Mouse (Mus musculus) hindbrain, embryonic 16.5 days (tissue): Measurements from ENCODE around the gene Calm3. TPM values are rescaled to one million over a fixed set of nuclear protein-coding genes. Genes with fewer than 3 reads are reported as not detected.

Experiments used
- ATAC-seq: fragments of 200-750 bp; cut with Nextera tagmentation; 2 replicates; pipeline ENCODE4 v1.8.0; 2017; ENCODE audit warnings: moderate TSS enrichment, moderate library complexity
- H3K27ac ChIP-seq: fragments of 300-500 bp; sonication (generic); 2 replicates; pipeline ENCODE4 v1.5.1; 2014; ENCODE audit warnings: low read depth, mild to moderate bottlenecking, control low read depth, low read length, moderate library complexity
- H3K27me3 ChIP-seq: fragments of 300-500 bp; sonication (generic); replicated peaks from 2 replicates; pipeline ENCODE4 v1.6.1; 2014; ENCODE audit warnings: low read length; ENCODE audit not compliant: control insufficient read depth, insufficient read depth
- H3K36me3 ChIP-seq: fragments of 300-500 bp; sonication (generic); 2 replicates; pipeline ENCODE4 v1.6.1; 2014; ENCODE audit warnings: mild to moderate bottlenecking, low read length, moderate library complexity, mixed read lengths; ENCODE audit not compliant: control insufficient read depth, insufficient read depth
- H3K4me1 ChIP-seq: fragments of 300-500 bp; sonication (generic); 2 replicates; pipeline ENCODE4 v1.6.1; 2014; ENCODE audit warnings: low read depth, low read length; ENCODE audit not compliant: control insufficient read depth, insufficient read depth
- H3K4me2 ChIP-seq: fragments of 300-500 bp; sonication (generic); 2 replicates; pipeline ENCODE4 v1.6.1; 2014; ENCODE audit warnings: mild to moderate bottlenecking, low read length, control low read depth, moderate library complexity
- H3K4me3 ChIP-seq: fragments of 300-500 bp; sonication (generic); 2 replicates; pipeline ENCODE4 v1.5.1; 2014; ENCODE audit warnings: mild to moderate bottlenecking, low read length, control low read depth, moderate library complexity
- H3K9ac ChIP-seq: fragments of 300-500 bp; sonication (generic); 2 replicates; pipeline ENCODE4 v1.6.1; 2014; ENCODE audit warnings: low read depth, mild to moderate bottlenecking, control low read depth, low read length, moderate library complexity
- H3K9me3 ChIP-seq: fragments of 300-500 bp; sonication (generic); 2 replicates; pipeline ENCODE4 v1.6.1; 2014; ENCODE audit warnings: mild to moderate bottlenecking, low read length, moderate library complexity; ENCODE audit not compliant: control insufficient read depth
- WGBS: fragments of 180-500 bp; shearing (Covaris S2); extraction: QIAGEN DNeasy Blood & Tissue Kit; methylation state at CpG from one replicate; pipeline ENCODE4 v1.1.7; 2014; 5-methylcytosine and 5-hydroxymethylcytosine counted together
- polyA plus RNA-seq: library from polyadenylated mRNA; unstranded; fragments of >200 nt; fragmentation: Nextera tagmentation; extraction: Ambion mirVana; gene quantifications from 2 replicates; pipeline ENCODE4 v1.2.1, GENCODE M21; 2015

Gene Calm3
- polyA plus RNA-seq, 1 experiment from 2014 or later: 442 TPM

- Histone ChIP-seq H3K4me1 (peaks cover 29% of the 10 kb centered on the region), H3K27me3 (no peaks in the 10 kb centered on the region), H3K4me3 (no peak overlapping the region), H3K27ac (peak overlapping the region; percentile 57), H3K9ac (no peak overlapping the region), H3K4me2 (peak overlapping the region; percentile 27; the same call in 1 of the 2 replicates), H3K36me3 (no peaks in the 10 kb centered on the region), H3K9me3 (no peaks in the 10 kb centered on the region)
- WGBS: 26% methylated on average over 18 of the region's 18 CpGs
- peak; percentile 48 for ATAC-seq
These were observed 27.1 kb upstream of the Calm3 start for GRCm38 (mm10) chr7:16950861-16951635.

- Histone ChIP-seq H3K36me3 (no peaks in the 10 kb centered on the region), H3K4me3 (peak overlapping the region; percentile 26), H3K9ac (peak overlapping the region; percentile 55), H3K27me3 (no peaks in the 10 kb centered on the region), H3K9me3 (no peaks in the 10 kb centered on the region), H3K4me1 (peaks cover 34% of the 10 kb centered on the region), H3K27ac (peak overlapping the region; percentile 76), H3K4me2 (peak overlapping the region; percentile 94)
- peak; percentile 65 for ATAC-seq
- 9% methylated on average over 29 of the region's 29 CpGs for WGBS
These were observed 26.3 kb upstream of the Calm3 start for GRCm38 (mm10) chr7:16949908-16950841.

- Histone ChIP-seq H3K9ac (no peak overlapping the region; the same call in 1 of the 2 replicates), H3K27me3 (no peaks in the 10 kb centered on the region), H3K36me3 (no peaks in the 10 kb centered on the region), H3K4me1 (peaks cover 36% of the 10 kb centered on the region), H3K4me2 (peak overlapping the region; percentile 94), H3K4me3 (peak overlapping the region; percentile 73; the same call in 1 of the 2 replicates), H3K9me3 (no peaks in the 10 kb centered on the region), H3K27ac (peak overlapping the region; percentile 93)
- no peak for ATAC-seq
- 48% methylated on average over 8 of the region's 8 CpGs for WGBS
These were observed 25.1 kb upstream of the Calm3 start for GRCm38 (mm10) chr7:16948923-16949458.

GRCm38 (mm10) chr7:16947959-16948361 is 24.0 kb upstream of the Calm3 start:
- 1% methylated on average over 4 of the region's 4 CpGs for WGBS
- H3K9me3 ChIP-seq: no peaks in the 10 kb centered on the region
- peak overlapping the region; percentile 93 for H3K27ac ChIP-seq
- peaks cover 43% of the 10 kb centered on the region for H3K4me1 ChIP-seq
- peak overlapping the region; percentile 94 for H3K4me2 ChIP-seq
- peak; percentile 1; the same call in 1 of the 2 replicates for ATAC-seq
- no peaks in the 10 kb centered on the region for H3K27me3 ChIP-seq
- peak overlapping the region; percentile 93 for H3K9ac ChIP-seq
- no peaks in the 10 kb centered on the region for H3K36me3 ChIP-seq
- peak overlapping the region; percentile 73 for H3K4me3 ChIP-seq

DNA sequence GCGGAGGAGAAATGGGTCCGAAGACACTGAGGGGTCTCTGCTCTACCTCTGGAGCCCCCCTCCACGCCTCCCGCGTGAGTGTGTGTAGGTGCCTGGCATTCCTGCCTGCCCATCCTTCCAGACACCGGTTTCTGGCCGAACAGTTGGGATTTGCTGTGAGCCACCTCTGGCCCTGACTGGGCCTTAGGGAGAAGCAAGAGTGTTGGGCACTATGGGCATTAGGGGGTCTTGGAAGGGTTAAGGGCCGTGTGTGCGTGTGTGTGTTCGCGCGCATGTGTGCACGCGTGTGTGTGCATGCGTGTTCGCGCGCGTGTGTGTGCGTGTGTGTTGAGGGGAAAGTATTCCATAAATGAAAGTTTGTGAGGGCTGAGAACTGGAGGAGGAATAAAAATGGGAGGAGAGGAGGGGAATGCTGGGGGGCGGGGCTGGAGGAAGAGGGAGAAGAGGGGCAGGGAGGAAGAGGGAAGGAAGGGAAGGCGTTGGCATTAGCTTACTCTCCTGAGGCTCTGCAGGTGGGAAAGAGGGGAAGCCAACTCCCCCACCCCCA is 23.5 kb upstream of the Calm3 start:
- Histone ChIP-seq H3K27ac (peak overlapping the region; percentile 93), H3K4me1 (peaks cover 43% of the 10 kb centered on the region), H3K9me3 (no peaks in the 10 kb centered on the region), H3K36me3 (no peaks in the 10 kb centered on the region), H3K4me3 (peak overlapping the region; percentile 73), H3K4me2 (peak overlapping the region; percentile 94), H3K9ac (peak overlapping the region; percentile 93), H3K27me3 (no peaks in the 10 kb centered on the region)
- WGBS: 15% methylated on average over 21 of the region's 22 CpGs
- ATAC-seq: no peak

DNA sequence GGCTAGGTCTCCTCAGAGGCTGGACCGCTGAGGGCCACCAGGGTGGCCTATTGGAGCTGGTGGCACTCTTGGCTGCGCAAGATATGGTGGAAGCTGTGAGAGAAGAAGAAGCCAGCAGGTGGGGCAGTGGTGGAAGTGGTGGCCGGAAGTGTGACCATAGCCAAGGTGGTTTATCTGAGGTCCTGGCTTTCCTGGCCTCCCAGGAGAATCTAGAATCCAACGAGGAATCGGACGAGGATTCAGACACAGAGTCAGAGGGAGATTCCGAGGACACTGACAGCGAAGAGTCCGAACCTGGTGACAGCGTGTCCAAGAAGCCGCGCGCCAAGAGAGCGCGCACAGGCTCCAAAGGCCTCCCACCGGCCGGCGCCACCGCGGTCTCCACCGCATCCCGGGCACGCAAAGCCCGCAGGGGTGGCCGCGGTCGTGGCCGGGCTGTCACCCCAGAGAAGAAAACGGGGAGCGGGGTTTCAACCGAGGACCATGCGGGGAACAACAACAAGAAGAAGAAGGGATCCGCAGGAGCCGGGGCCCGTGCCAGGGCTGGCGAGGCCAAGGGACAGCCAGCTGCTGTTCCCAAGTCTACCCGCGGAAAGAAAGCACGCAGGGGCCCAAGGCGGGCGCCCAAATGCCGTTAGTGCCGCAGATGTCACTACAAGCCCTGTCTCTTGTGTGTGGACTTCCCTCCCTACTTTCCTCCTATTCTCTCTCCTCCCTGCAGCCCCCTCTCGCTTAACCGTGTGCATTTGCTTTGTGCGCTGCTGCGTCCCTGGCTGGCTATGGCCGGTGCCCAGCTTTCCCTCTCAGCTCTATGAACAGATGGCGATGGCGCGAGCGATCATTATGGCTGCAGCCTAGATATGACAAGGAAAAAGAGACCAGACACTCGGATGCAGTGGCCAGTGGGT is 22.8 kb upstream of the Calm3 start:
- Histone ChIP-seq H3K4me2 (peak overlapping the region; percentile 94), H3K36me3 (no peaks in the 10 kb centered on the region), H3K4me1 (peaks cover 43% of the 10 kb centered on the region), H3K27ac (peak overlapping the region; percentile 93), H3K9ac (peak overlapping the region; percentile 93), H3K9me3 (no peaks in the 10 kb centered on the region), H3K4me3 (peak overlapping the region; percentile 73), H3K27me3 (no peaks in the 10 kb centered on the region)
- ATAC-seq: no peak
- 1% methylated on average over 53 of the region's 53 CpGs for WGBS

DNA sequence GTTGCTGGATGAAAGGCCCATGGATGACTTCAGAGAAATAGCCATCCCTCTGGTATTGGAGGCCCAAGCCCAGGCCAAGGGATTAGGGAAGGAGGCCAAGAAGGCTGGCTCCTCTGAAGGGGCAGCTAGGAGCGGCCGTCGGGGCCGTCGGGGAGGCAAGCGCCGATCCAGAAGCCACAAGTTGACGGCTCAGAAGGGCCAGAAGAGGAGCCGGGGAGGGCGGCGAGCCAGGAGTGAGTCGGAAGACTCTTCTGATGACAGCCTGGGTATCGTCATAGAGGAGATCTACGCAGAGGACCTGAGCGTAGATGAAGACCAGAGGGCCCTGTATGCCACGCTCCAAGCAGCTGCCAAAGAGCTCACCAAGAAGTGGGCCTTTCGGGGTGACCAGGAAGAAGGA is 21.5 kb upstream of the Calm3 start:
- Histone ChIP-seq H3K4me3 (peak overlapping the region; percentile 73), H3K4me1 (peaks cover 48% of the 10 kb centered on the region), H3K36me3 (no peaks in the 10 kb centered on the region), H3K9me3 (no peaks in the 10 kb centered on the region), H3K4me2 (peak overlapping the region; percentile 94), H3K9ac (peak overlapping the region; percentile 93), H3K27me3 (no peaks in the 10 kb centered on the region), H3K27ac (peak overlapping the region; percentile 93)
- WGBS: 6% methylated on average over 17 of the region's 17 CpGs
- no peak for ATAC-seq

- peak overlapping the region; percentile 73 for H3K4me3 ChIP-seq
- no peak; the same call in 1 of the 2 replicates for ATAC-seq
- H3K36me3 ChIP-seq: no peaks in the 10 kb centered on the region
- H3K27ac ChIP-seq: peak overlapping the region; percentile 93
- H3K27me3 ChIP-seq: no peaks in the 10 kb centered on the region
- H3K4me2 ChIP-seq: peak overlapping the region; percentile 94
- 1% methylated on average over 22 of the region's 22 CpGs for WGBS
- H3K9ac ChIP-seq: peak overlapping the region; percentile 93
- H3K4me1 ChIP-seq: peaks cover 51% of the 10 kb centered on the region
- no peaks in the 10 kb centered on the region for H3K9me3 ChIP-seq
These were observed 20.9 kb upstream of the Calm3 start for GRCm38 (mm10) chr7:16944808-16945315.
